Mouse (Mus musculus) T-cell, adult 66 days (primary cell): ENCODE data around the gene Pdf. TPM values are rescaled to one million over a fixed set of nuclear protein-coding genes. Genes with fewer than 3 reads are reported as not detected.

Experiments used
- total RNA-seq, 2 experiments: library from RNA; stranded (reverse); gene quantifications; 3 replicates in 1 of 2; 4 replicates in 1 of 2; pipeline ENCODE4 v1.2.4; 2023

Pdf gene
- 10 to 100 TPM; 12.8 to 15.0 TPM for total RNA-seq

GRCm38 (mm10) chr8:107048061-107048941 is at the start of gene Pdf:
Gene Pdf (minus strand): TSS chr8:107048614.

GRCm38 (mm10) chr8:107096366-107097036 is 48.1 kb upstream of the Pdf start, which contains the start of gene Terf2:
Gene Terf2 (minus strand): TSS chr8:107096547.

GRCm38 (mm10) chr8:107065511-107066496 is 17.4 kb upstream of the Pdf start, which contains the start of gene Tmed6:
Gene Tmed6 (minus strand): TSS chr8:107065644.

DNA sequence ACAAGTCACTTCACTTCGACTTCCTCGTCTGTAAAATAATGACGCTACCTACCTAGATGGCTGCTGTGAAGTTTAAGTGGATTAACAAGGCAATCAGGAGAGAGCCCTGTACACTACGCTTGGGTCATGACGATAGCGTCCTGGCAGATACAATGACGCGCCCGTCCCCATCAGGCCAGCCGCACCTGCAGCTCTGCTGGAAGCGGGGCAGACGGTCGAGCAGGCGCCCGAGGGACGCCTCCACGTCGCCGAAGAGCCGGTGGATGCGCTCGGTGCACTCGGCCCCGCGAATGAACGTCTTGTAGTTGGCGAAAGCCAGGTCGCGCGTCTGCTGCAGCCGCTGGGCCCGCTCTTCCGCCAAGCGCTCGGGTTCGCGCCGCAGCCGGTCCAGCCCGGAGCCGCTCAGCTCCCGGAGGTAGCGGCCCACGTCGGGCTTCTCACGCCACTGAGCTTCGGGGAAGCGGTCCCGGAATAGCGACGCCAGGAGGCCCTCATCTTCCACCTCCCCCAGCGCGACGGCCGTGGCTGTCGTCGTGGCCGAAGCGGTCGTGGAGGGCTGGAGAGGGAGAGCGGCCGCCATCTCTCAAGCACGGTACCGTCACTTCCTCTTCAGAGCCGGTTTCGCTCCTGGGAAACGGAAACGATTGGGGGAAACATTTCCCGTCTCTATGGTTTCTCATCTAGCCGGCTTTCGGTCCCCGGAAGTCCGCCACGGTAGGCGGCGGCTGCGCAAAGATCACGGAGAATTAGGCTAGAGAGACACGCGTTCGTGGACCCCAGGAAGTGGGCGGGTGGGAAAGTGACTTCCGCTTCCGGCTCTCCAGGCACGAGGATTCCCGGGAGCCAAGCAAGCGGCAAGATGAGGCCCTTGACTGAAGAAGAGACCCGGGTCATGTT is 7.9 kb upstream of the Pdf start, which contains the start of the genes Cog8 and Nip7:
Cog8 (minus strand) TSS at position 614 of the 897 bp plus-strand sequence.
Nip7 (plus strand) TSS at position 802 of the 897 bp plus-strand sequence.

DNA sequence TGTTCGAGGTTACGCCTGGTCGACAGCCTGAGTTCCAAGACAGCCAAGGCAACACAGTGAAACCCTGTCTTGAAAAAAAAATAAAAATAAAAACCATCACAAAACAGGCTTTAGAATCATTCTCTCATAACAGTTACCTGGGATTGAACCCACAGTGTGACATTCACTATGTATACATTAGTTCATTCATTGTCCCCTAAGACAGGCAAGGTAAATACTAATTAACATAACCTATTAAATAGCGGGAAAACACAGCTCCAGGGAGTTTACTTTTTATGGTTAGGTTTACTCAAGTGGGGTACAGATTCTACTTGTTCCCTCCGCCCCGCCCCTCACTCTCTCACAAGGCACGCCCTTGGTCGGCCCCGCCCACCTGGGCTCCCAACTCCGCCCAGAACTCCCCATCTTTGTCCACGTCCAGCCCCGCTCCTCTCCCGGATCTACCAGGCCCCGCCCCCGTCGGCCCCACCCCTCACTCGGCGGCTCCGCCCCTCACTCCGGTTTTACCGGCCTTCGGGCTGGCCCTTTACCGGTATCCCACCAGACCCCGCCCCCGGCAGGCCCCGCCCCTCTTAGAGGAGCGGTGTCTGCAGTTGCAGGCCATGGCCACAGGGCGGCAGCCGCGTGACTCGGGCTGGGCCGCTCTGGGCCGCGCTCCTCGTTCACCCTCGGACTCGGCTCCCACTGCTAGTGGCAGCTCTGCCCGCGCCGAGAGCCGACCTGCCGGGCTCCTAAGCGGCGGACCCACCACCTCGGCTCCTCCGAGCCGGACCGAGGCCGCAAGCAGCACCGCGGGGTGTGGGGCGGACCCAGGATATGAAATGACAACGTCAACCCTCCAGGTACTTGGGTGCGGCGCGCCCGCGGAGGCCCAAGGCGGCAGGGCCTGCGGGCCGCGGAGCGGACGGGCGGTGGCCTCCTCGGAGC is 17.5 kb downstream of the Pdf start, which contains the start of gene Vps4a:
Vps4a (plus strand) TSS at position 573 of the 927 bp plus-strand sequence.

Other genes starting within 250 kb of the Pdf start
- gene Has3, start 178.4 kb downstream of the Pdf start, total RNA-seq = 1 to 10 TPM; 1.2 to 1.8 TPM
- gene Utp4, start 155.0 kb downstream of the Pdf start, total RNA-seq = 10 to 100 TPM; 43.0 to 50.3 TPM
- gene Sntb2, start 112.9 kb downstream of the Pdf start, total RNA-seq = 10 to 100 TPM; 17.0 to 19.7 TPM
- 10 to 100 TPM; 45.9 to 50.3 TPM for gene Vps4a, start 17.4 kb downstream of the Pdf start, total RNA-seq
- 10 to 100 TPM; 36.7 to 44.7 TPM for gene Cog8, start 8.1 kb upstream of the Pdf start, total RNA-seq
- gene Nip7, start 8.3 kb upstream of the Pdf start, total RNA-seq = 10 to 100 TPM; 71.2 to 74.7 TPM
- not detected for gene Tmed6, start 17.0 kb upstream of the Pdf start, total RNA-seq
- gene Terf2, start 47.9 kb upstream of the Pdf start, total RNA-seq = 10 to 100 TPM; 46.3 to 46.9 TPM
- gene Cyb5b, start 102.0 kb upstream of the Pdf start, total RNA-seq = 10 to 100 TPM; 36.4 to 41.1 TPM
- 10 to 100 TPM; 57.6 to 62.0 TPM for gene Nfat5, start 244.9 kb upstream of the Pdf start, total RNA-seq